In the genomic region with DNA sequence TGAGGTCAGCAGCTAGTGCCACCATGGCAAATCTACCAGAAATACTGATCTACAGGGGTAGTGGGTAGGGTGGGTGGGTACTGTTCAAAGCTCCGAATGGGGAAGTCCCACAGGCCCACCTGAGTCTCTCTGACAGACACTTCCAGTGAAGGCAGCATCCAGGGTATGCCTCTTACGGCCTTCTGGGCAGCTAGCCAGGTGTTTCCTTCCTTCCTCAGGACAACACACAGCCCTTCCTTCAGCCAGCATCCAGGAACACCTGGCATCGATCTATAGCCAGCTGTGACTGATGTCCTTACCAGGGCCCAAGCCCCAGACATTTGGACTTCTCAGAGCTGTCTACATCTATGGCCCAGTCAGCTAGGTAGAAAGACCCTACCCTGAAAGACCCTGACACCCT, we compare ENCODE assay signal across 9 mouse cellular contexts. TPM values are rescaled to one million over a fixed set of nuclear protein-coding genes. Genes with fewer than 3 reads are reported as not detected.
A peak's percentile ranks its signal among the peaks of the same experiment; 100 is the strongest.
DNase-seq lines count a peak whose midpoint lies in the region; ATAC-seq and TF ChIP-seq lines count a peak whose summit lies in the region.
"Had no signal": no experiment of that assay in that cellular context is flagged by ENCODE, and none has a peak within 500 bp of the region (broad histone marks: within the 10 kb centered on the region; RNA-seq: fewer than 3 reads in every experiment).

No protein-coding gene starts in this region.

- no peak overlapping the region for H3K4me2 ChIP-seq in lung, embryonic 14.5 days

- H3K27me3 ChIP-seq in lung, embryonic 14.5 days (ENCODE audit: insufficient read depth, low read length), result no peaks in the 10 kb centered on the region

- peak overlapping the region; percentile 66 for H3K27ac ChIP-seq in cortical plate, adult 2 months (ENCODE audit: insufficient read depth, low read length)
- H3K27ac ChIP-seq in lung, embryonic 14.5 days (ENCODE audit: low read depth), result no peak overlapping the region

- no peak overlapping the region for H3K4me3 ChIP-seq in cortical plate, adult 2 months (ENCODE audit: insufficient read depth, low read length)
- H3K4me3 ChIP-seq in lung, embryonic 14.5 days (ENCODE audit: low read depth, low read length), result no peak overlapping the region
- H3K4me3 ChIP-seq: erythroblast, embryonic 14.5 days had no signal

- TF ChIP-seq POLR2A in cortical plate, adult 2 months (IDR thresholded peaks at IDR 0.05; ENCODE audit: extremely low read depth, insufficient read depth, low read length), result no peak

- peaks cover 61% of the 10 kb centered on the region for H3K36me3 ChIP-seq in lung, embryonic 14.5 days (ENCODE audit: insufficient read depth)

- H3K9me3 ChIP-seq in lung, embryonic 14.5 days (ENCODE audit: low read depth, low read length), result no peaks in the 10 kb centered on the region

- no peak overlapping the region for H3K9ac ChIP-seq in lung, embryonic 14.5 days

- TF ChIP-seq CTCF in cortical plate, adult 2 months (IDR thresholded peaks at IDR 0.05; ENCODE audit: extremely low read depth, insufficient read depth, low read length), result no peak
- no peak for TF ChIP-seq CTCF in lung, embryonic 14.5 days (IDR thresholded peaks at IDR 0.05; ENCODE audit: low read depth)

- ATAC-seq in cerebellum, adult (ENCODE audit: insufficient number of reproducible peaks, low FRiP score, low TSS enrichment), result no peak
- no peak for ATAC-seq in lung, embryonic 14.5 days (ENCODE audit: insufficient read depth)

- H3K4me1 ChIP-seq in cortical plate, adult 2 months (ENCODE audit: control insufficient read depth, insufficient read depth, low read length), result peaks cover 22% of the 10 kb centered on the region
- H3K4me1 ChIP-seq in lung, embryonic 14.5 days (ENCODE audit: insufficient read depth), result peaks cover 6% of the 10 kb centered on the region; the same call in 1 of the 2 replicates

- peak; percentile 52 for DNase-seq in cerebellum, adult 11-12 months
- DNase-seq in left cerebral cortex, adult 8-10 months (ENCODE audit: low spot score in 2 of 2), result peak; percentile 2 to 11
- no peak for DNase-seq in left cerebral cortex, adult 11 months (ENCODE audit: low spot score)
- peak; percentile 19 for DNase-seq in lung, embryonic 14.5 days
- no peak for DNase-seq in thymus, postnatal 36 days
- no peak for DNase-seq in B cell, adult 2 months

- WGBS in lung, embryonic 14.5 days, result 75% methylated on average over 3 of the region's 3 CpGs

RNA-seq across cellular contexts. Expression of gene Mxd4, which starts 5.0 kb away (rescaled TPM):
- 10 to 100 TPM; 68.7 to 79.4 (median 72.7) TPM for total RNA-seq in left cerebral cortex, adult 8-10 months (2022)
- 93.6 and 95.3 TPM in 2 replicates for polyA plus RNA-seq in cortical plate, adult 2 months (2012; rRNA removed)
- polyA plus RNA-seq in lung, embryonic 14.5 days (2014; fragmentation: Nextera tagmentation; extraction: Ambion mirVana), result 47.6 and 50.8 TPM in 2 replicates

RNA-seq across cellular contexts. Expression of gene Haus3, which starts 13.2 kb away (rescaled TPM):
- 10 to 100 TPM in 1 of 4 experiments, 1 to 10 TPM in 3; 7.1 to 12.4 (median 7.4) TPM for total RNA-seq in left cerebral cortex, adult 8-10 months (2022)
- 5.5 and 5.7 TPM in 2 replicates for polyA plus RNA-seq in cortical plate, adult 2 months (2012; rRNA removed)
- 44.0 and 46.8 TPM in 2 replicates for polyA plus RNA-seq in lung, embryonic 14.5 days (2014; fragmentation: Nextera tagmentation; extraction: Ambion mirVana)

RNA-seq across cellular contexts. Expression of gene Poln, which starts 13.2 kb away (rescaled TPM):
- total RNA-seq in left cerebral cortex, adult 8-10 months (2022), result 1 to 10 TPM in 2 of 4 experiments, under 1 TPM in 2; 0.80 to 2.5 (median 1.3) TPM
- polyA plus RNA-seq in cortical plate, adult 2 months (2012; rRNA removed), result 1.4 and 3.1 TPM in 2 replicates
- 1.2 and 1.4 TPM in 2 replicates for polyA plus RNA-seq in lung, embryonic 14.5 days (2014; fragmentation: Nextera tagmentation; extraction: Ambion mirVana)
- polyA plus RNA-seq: erythroblast, embryonic 14.5 days had no signal

Comparison
In these comparisons a context has a peak if more than half of its experiments do, and no peak if none do; other contexts are left out.
1. DNase-seq: peak in cerebellum, adult 11-12 months (single experiment), left cerebral cortex, adult 8-10 months (2 of 2) and lung, embryonic 14.5 days (single experiment); none in left cerebral cortex, adult 11 months (single experiment), thymus, postnatal 36 days (0 of 2) and B cell, adult 2 months (0 of 2).